Mouse (Mus musculus): ENCODE measurements around the gene Cdca7l. TPM values are rescaled to one million over a fixed set of nuclear protein-coding genes. Genes with fewer than 3 reads are reported as not detected.

The Cdca7l gene
- total and polyA plus RNA-seq, 2 experiments from 2014 or later = 4.2 to 4.7 TPM

GRCm38 (mm10) chr12:117857023-117857422 lies 52.9 kb downstream of the Cdca7l start:
- no peaks in the 10 kb centered on the region for H3K36me3 ChIP-seq (ENCODE audit: insufficient read depth)
- DNase-seq = no peak
- H3K4me2 ChIP-seq (ENCODE audit: low read depth) = no peak overlapping the region
- no peak for ATAC-seq
- no peak overlapping the region for H3K27ac ChIP-seq (ENCODE audit: low read depth, low read length)
- H3K27me3 ChIP-seq (ENCODE audit: insufficient read depth, low read length) = no peaks in the 10 kb centered on the region
- no peaks in the 10 kb centered on the region for H3K9me3 ChIP-seq (ENCODE audit: low read length)
- H3K4me1 ChIP-seq (ENCODE audit: insufficient read depth) = no peaks in the 10 kb centered on the region
- no peak for TF ChIP-seq CTCF (IDR thresholded peaks at IDR 0.05; ENCODE audit: low read depth)
- no peak overlapping the region for H3K9ac ChIP-seq
- no peak overlapping the region for H3K4me3 ChIP-seq (ENCODE audit: low read depth, low read length)
- 61% methylated on average over 9 of the region's 9 CpGs for WGBS

- no peaks in the 10 kb centered on the region for H3K27me3 ChIP-seq (ENCODE audit: insufficient read depth, low read length)
- no peak for TF ChIP-seq CTCF (IDR thresholded peaks at IDR 0.05; ENCODE audit: low read depth)
- H3K27ac ChIP-seq (ENCODE audit: low read depth, low read length) = no peak overlapping the region
- no peak overlapping the region for H3K9ac ChIP-seq
- no peak for ATAC-seq
- no peaks in the 10 kb centered on the region for H3K9me3 ChIP-seq (ENCODE audit: low read length)
- no peak for DNase-seq
- no peaks in the 10 kb centered on the region for H3K36me3 ChIP-seq (ENCODE audit: insufficient read depth)
- no peaks in the 10 kb centered on the region for H3K4me1 ChIP-seq (ENCODE audit: insufficient read depth)
- WGBS = 96% methylated on average over 6 of the region's 6 CpGs
- no peak overlapping the region for H3K4me3 ChIP-seq (ENCODE audit: low read depth, low read length)
- H3K4me2 ChIP-seq (ENCODE audit: low read depth) = no peak overlapping the region
Measured at GRCm38 (mm10) chr12:117857884-117858283, 53.8 kb downstream of the Cdca7l start.

GRCm38 (mm10) chr12:117860840-117861239 lies 56.8 kb downstream of the Cdca7l start:
- no peaks in the 10 kb centered on the region for H3K36me3 ChIP-seq (ENCODE audit: insufficient read depth)
- no peak overlapping the region for H3K9ac ChIP-seq
- no peaks in the 10 kb centered on the region for H3K4me1 ChIP-seq (ENCODE audit: insufficient read depth)
- no peak overlapping the region for H3K4me3 ChIP-seq (ENCODE audit: low read depth, low read length)
- 71% methylated on average over 7 of the region's 7 CpGs for WGBS
- H3K4me2 ChIP-seq (ENCODE audit: low read depth) = no peak overlapping the region
- H3K27me3 ChIP-seq (ENCODE audit: insufficient read depth, low read length) = no peaks in the 10 kb centered on the region
- DNase-seq (no peak), ATAC-seq (no peak)
- H3K27ac ChIP-seq (ENCODE audit: low read depth, low read length) = no peak overlapping the region
- no peaks in the 10 kb centered on the region for H3K9me3 ChIP-seq (ENCODE audit: low read length)
- no peak for TF ChIP-seq CTCF (IDR thresholded peaks at IDR 0.05; ENCODE audit: low read depth)

DNA sequence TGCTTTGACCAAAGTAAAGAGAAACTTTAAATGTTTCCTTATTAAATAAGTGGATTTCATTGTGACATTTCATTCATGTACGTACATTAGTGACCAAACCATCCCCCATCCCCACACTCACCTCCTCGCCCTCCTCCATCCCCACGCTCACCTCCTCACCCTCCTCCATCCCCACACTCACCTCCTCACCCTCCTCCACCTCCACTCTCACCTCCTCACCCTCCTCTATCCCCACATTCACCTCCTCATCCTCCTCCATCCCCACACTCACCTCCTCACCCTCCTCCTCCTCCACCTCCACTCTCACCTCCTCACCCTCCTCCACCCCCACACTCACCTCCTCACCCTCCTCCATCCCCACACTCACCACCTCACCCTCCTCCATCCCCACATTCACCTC lies 57.2 kb downstream of the Cdca7l start:
- WGBS = 66% methylated on average over 3 of the region's 3 CpGs
- ATAC-seq = no peak
- Histone ChIP-seq H3K4me2 (ENCODE audit: low read depth) (no peak overlapping the region), H3K27me3 (ENCODE audit: insufficient read depth, low read length) (no peaks in the 10 kb centered on the region), H3K9ac (no peak overlapping the region), H3K4me3 (ENCODE audit: low read depth, low read length) (no peak overlapping the region), H3K36me3 (ENCODE audit: insufficient read depth) (no peaks in the 10 kb centered on the region), H3K27ac (ENCODE audit: low read depth, low read length) (no peak overlapping the region), H3K9me3 (ENCODE audit: low read length) (no peaks in the 10 kb centered on the region), H3K4me1 (ENCODE audit: insufficient read depth) (no peaks in the 10 kb centered on the region)
- no peak for TF ChIP-seq CTCF (IDR thresholded peaks at IDR 0.05; ENCODE audit: low read depth)
- DNase-seq = no peak

DNA sequence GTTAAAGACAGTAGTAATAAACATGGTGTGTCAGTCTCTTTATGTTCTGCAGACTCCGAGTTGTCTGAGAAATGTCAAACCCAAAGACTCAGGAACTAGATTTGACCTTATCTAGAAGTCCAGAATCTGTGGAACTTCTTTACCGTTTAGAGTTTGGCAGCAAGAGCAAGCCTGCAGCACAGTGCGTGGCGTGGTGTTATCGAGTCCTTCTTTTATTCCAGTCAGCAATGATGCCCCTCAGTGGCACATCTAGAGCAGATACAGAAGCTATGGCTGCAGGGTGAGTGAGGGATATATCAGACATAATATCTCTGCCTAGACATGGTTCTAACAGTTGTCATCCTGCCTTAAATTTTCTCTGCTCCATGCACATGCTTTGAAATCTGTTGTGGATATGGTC lies 58.6 kb downstream of the Cdca7l start:
- ATAC-seq (no peak), DNase-seq (no peak)
- H3K4me1 ChIP-seq (ENCODE audit: insufficient read depth) = no peaks in the 10 kb centered on the region
- H3K9ac ChIP-seq = no peak overlapping the region
- no peak overlapping the region for H3K4me2 ChIP-seq (ENCODE audit: low read depth)
- H3K4me3 ChIP-seq (ENCODE audit: low read depth, low read length) = no peak overlapping the region
- no peak overlapping the region for H3K27ac ChIP-seq (ENCODE audit: low read depth, low read length)
- 91% methylated on average over 5 of the region's 5 CpGs for WGBS
- no peaks in the 10 kb centered on the region for H3K36me3 ChIP-seq (ENCODE audit: insufficient read depth)
- no peak for TF ChIP-seq CTCF (IDR thresholded peaks at IDR 0.05; ENCODE audit: low read depth)
- no peaks in the 10 kb centered on the region for H3K9me3 ChIP-seq (ENCODE audit: low read length)
- no peaks in the 10 kb centered on the region for H3K27me3 ChIP-seq (ENCODE audit: insufficient read depth, low read length)

GRCm38 (mm10) chr12:117867708-117868564 lies 63.8 kb downstream of the Cdca7l start:
- Histone ChIP-seq H3K36me3 (ENCODE audit: insufficient read depth) (no peaks in the 10 kb centered on the region), H3K4me3 (ENCODE audit: low read depth, low read length) (no peak overlapping the region), H3K4me2 (ENCODE audit: low read depth) (no peak overlapping the region), H3K27ac (ENCODE audit: low read depth, low read length) (no peak overlapping the region), H3K4me1 (ENCODE audit: insufficient read depth) (no peaks in the 10 kb centered on the region), H3K27me3 (ENCODE audit: insufficient read depth, low read length) (no peaks in the 10 kb centered on the region), H3K9ac (no peak overlapping the region), H3K9me3 (ENCODE audit: low read length) (no peaks in the 10 kb centered on the region)
- DNase-seq = no peak
- no peak for ATAC-seq
- WGBS = 83% methylated on average over 4 of the region's 4 CpGs
- no peak for TF ChIP-seq CTCF (IDR thresholded peaks at IDR 0.05; ENCODE audit: low read depth)

DNA sequence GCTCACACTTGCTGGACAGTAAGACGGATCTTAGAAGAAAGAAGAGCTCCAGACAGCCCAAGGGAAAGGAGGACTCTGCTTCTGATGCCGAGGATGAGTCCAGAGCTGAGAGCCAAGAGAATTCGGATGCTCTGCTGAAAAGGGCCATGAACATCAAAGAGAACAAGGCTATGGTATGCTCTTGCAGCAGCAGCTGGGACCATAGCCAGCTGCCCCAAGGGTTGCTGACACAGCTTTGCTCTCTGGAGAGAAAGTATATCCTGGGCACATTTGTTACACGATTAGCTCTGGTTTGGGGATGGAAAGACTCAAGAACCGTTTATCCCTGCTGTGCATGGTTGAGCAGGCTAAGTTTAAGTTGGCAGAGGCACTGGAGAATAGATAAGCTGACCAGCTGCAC lies 68.2 kb downstream of the Cdca7l start:
- no peak for TF ChIP-seq CTCF (IDR thresholded peaks at IDR 0.05; ENCODE audit: low read depth)
- no peaks in the 10 kb centered on the region for H3K4me1 ChIP-seq (ENCODE audit: insufficient read depth)
- no peaks in the 10 kb centered on the region for H3K27me3 ChIP-seq (ENCODE audit: insufficient read depth, low read length)
- no peak overlapping the region for H3K4me3 ChIP-seq (ENCODE audit: low read depth, low read length)
- no peak for DNase-seq
- H3K9me3 ChIP-seq (ENCODE audit: low read length) = no peaks in the 10 kb centered on the region
- H3K27ac ChIP-seq (ENCODE audit: low read depth, low read length) = no peak overlapping the region
- no peak for ATAC-seq
- H3K9ac ChIP-seq = no peak overlapping the region
- H3K4me2 ChIP-seq (ENCODE audit: low read depth) = no peak overlapping the region
- 87% methylated on average over 5 of the region's 5 CpGs for WGBS
- H3K36me3 ChIP-seq (ENCODE audit: insufficient read depth) = no peaks in the 10 kb centered on the region

Measured in forebrain, postnatal 0 days (tissue).